Comparison of ENCODE assay signal across 25 mouse cellular contexts in the genomic region with DNA sequence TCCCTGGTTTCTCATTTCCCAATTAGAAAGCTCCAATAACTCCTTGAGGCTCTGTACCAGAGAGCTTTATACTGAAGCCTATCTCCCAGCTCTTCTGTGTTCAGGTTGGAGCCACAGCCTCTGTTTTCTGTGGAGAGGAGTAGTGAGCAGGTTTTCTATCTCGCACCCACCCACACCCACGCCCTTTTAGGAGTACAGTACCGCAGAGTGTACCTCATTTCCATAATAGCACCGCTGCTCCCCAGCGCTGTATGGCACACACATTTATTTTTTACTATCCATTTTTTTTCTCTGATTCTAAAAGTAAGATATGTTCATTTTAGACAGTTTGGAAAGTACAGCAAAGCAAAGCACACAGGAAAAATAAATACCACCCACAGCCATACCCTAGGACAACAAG.
A peak's percentile ranks its signal among the peaks of the same experiment; 100 is the strongest.
DNase-seq lines count a peak whose midpoint lies in the region; TF ChIP-seq lines count a peak whose summit lies in the region.
"Had no signal": no experiment of that assay in that cellular context is flagged by ENCODE, and none has a peak within 500 bp of the region (broad histone marks: within the 10 kb centered on the region; RNA-seq: fewer than 3 reads in every experiment).

No protein-coding gene starts in this region.

- peak in 1 of 2 experiments; percentile 58 for DNase-seq in layer of hippocampus, adult 2 months (ENCODE audit: low spot score in 2 of 2)
- no peak for DNase-seq in layer of hippocampus, postnatal 14 days (ENCODE audit: low spot score in 2 of 2)
- peak; percentile 85 for DNase-seq in brain, adult 2 months (ENCODE audit: low read depth, low spot score)
- DNase-seq in left cerebral cortex, adult 2 months (ENCODE audit: extremely low spot score in 1 of 2, low spot score in 2 of 2), result peak; percentile 54 to 55
- DNase-seq in right cerebral cortex, postnatal 25 days, result peak; percentile 54
- DNase-seq in retina, postnatal 1 day, result no peak
- no peak for DNase-seq in spleen, adult 12 weeks (ENCODE audit: low spot score)
- DNase-seq: adrenal gland, postnatal 36 days; cerebellum, adult 11-12 months; cerebellum, postnatal 25 days; gastrocnemius, postnatal 25 days; heart, adult 18-20 months; heart, postnatal 10 days; kidney, postnatal 36 days; lung, adult 18-20 months; lung, postnatal 10 days; spleen, adult 18-20 months had no signal

- intact Hi-C loops in left cerebral cortex, adult 2 months (cut with DNase I), result loop anchor here (1.0 to 2.0 kb wide), 2 partner anchors 19 to 37 kb away; no protein-coding TSS in a partner anchor

- no peak overlapping the region for H3K4me3 ChIP-seq in layer of hippocampus, adult 2 months
- no peak overlapping the region for H3K4me3 ChIP-seq in left cerebral cortex, adult 2 months
- H3K4me3 ChIP-seq: embryonic facial prominence, embryonic 12.5 days; forebrain, embryonic 12.5 days; heart, embryonic 12.5 days; hindbrain, embryonic 10.5 days; limb, embryonic 13.5 days; liver, embryonic 12.5 days; midbrain, embryonic 12.5 days had no signal

- peak overlapping the region; percentile 76 for H3K27ac ChIP-seq in layer of hippocampus, adult 2 months
- H3K27ac ChIP-seq in left cerebral cortex, adult 2 months, result peak overlapping the region; percentile 69; the same call in 1 of the 2 replicates
- H3K27ac ChIP-seq: embryonic facial prominence, embryonic 12.5 days; forebrain, embryonic 12.5 days; hindbrain, embryonic 10.5 days; hindbrain, postnatal 0 days; limb, embryonic 13.5 days; liver, embryonic 12.5 days; midbrain, embryonic 12.5 days had no signal

- TF ChIP-seq CTCF in layer of hippocampus, adult 2 months (conservative IDR thresholded peaks at IDR 0.05), result no peak
- TF ChIP-seq CTCF in left cerebral cortex, adult 2 months (IDR thresholded peaks at IDR 0.05), result no peak

Comparison
In these comparisons a context has a peak if more than half of its experiments do, and no peak if none do; other contexts are left out.
1. DNase-seq: peak in brain, adult 2 months (single experiment), left cerebral cortex, adult 2 months (2 of 2) and right cerebral cortex, postnatal 25 days (single experiment); none in layer of hippocampus, postnatal 14 days (0 of 2), retina, postnatal 1 day (single experiment) and spleen, adult 12 weeks (single experiment).